Mouse (Mus musculus): ENCODE measurements around the gene B3gat3.
A peak's percentile ranks its signal among the peaks of the same experiment; 100 is the strongest.

B3gat3 gene

DNA sequence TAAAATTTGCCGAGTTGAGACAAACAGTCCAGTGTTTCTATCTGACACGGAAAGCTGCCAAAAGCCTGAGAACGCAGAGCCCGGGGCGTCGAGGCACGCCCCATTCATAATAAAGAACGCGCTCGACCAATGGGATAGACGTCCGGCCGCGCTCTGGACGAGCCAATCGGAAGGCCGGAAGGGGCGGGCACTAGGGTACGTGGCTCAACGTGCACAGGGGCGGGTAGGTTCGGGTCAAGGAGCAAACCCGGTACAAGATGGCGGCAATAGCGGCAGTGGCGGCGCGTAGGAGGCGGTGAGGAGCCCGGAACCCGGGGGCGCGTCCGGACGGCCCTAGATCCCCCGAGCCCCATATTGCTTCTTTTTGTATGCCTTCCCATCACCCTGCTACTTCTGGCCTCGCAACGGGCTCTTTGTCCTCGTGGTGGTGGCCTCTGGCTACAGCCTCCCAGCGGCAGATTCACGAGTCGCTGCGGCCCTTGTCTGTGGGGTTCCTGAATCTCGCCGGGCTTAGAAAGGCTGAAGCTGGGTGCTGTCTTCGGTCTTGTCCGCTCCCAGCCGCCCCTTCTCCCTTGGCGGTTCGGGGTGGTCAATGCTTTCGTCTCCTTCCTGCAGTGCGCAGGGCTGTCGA, 22.2 kb upstream of the B3gat3 start, which contains the start of gene Ganab:
Ganab (plus strand) TSS at position 207 of the 631 bp plus-strand sequence.
- DNase-seq (ENCODE audit: low spot score) = peak; percentile 93

DNA sequence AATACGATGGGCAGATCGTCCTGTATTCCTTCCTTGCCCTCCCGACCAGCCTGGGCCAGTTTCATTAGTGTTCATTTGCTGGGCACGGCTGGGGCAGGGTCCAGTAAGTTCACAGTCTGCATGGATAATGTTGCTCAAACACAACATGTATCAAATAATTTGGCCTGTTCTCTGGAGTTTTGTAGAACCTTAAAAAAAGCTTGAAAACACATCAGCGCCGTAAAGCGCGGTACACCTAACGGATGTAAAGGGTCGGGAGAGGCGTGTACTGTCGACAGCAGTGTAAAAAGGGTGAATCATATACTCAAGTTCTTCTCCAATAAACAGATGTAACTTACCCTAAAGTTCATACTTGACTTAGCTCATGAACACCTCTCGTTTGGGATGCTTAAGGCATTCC, 21.6 kb upstream of the B3gat3 start:
- DNase-seq (ENCODE audit: low spot score) = no peak

DNA sequence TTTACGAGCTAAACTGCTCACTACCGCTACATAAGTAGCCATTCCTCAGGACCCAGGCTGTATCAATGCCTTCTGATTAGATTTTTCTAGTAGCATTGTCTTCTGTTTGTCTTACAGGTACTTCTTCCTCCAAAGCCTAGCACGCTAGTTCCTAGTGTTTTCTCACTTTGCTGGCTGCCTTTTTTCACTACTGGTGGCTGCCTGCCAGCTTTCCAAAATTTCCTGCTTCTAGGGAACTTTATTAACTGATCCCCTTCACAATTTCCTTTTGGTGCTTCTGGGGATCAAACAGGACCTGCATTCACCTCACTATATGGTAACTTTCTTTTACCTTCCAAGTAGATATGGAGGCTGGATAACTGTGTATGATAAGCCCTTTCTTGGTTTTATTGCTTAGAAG, 21.1 kb upstream of the B3gat3 start:
- no peak for DNase-seq (ENCODE audit: low spot score)

DNA sequence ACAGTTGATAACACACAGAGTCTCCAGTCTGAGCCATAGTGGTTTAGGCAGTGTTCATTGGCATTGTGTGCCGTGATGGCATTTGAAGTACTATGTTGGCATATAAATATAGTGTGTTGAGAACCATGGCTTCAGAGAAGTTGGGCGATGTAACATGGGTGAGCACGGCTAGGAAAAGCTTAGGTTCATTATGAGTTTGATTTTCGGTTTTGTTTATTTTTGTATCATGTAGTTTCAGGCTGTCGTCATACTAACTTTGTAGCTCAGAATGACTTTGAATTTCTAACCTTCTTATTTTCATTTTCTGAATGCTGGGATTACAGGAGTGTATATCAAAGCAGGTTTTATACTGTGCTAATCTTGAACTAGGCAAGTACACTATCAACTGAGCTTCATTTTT, 16.8 kb upstream of the B3gat3 start:
- DNase-seq (ENCODE audit: low spot score) = no peak

DNA sequence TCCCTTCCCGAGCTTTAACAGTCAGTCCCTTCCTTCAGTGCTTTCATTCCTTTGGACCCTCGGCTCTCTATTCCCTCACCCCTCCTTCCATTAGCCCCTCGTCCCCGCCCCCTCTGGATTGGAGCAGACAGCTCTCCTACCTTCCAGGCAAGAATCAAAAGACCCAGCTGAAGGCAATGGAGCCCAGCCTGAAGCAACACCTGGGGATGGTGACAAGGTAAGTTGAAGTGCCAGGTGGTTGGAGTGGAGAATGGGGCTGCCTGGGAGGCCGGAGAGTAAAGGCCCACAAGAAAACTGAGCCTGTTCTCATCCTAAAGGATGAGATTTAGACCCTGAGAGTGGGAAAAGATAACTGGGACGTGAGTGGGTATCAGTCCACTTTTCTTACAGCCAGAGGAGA, 11.6 kb upstream of the B3gat3 start:
- DNase-seq (ENCODE audit: low spot score) = no peak

DNA sequence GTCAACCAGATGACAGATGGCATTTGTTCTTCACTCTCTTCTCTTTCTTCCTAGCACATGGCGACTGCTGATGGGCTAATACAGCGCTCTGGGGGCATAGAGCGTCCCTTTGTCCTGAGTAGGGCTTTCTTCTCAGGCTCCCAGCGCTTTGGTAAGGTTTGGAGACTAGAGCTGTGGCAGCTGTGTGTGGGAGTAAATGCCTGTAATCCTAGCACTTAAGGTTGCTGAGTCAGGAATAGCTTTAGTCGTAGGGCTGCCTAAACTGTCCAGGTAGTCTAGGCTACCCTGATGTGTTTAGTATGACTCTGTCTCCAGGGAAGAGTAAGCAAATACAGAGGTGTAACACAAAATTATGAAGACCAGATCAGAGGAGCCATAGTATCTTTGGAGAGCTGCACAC, 8.4 kb upstream of the B3gat3 start:
- no peak for DNase-seq (ENCODE audit: low spot score)

DNA sequence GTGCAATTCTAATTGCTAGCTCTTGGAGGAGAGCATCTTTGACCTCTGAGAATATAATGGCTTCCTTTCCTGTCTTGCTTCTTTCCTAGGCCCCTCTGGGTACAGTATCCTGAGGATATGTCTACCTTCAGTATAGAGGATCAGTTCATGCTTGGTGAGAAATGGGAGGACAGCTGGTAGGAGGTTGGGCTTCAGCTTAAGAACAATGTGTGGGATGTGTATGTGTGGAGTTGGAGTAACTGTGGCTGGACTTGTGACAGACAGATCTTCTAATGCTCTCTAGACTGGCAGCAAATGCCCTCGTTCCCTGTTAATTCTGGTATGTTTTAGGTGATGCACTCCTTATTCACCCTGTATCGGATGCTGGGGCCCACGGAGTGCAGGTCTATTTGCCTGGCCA, 6.0 kb upstream of the B3gat3 start:
- no peak for DNase-seq (ENCODE audit: low spot score)

DNA sequence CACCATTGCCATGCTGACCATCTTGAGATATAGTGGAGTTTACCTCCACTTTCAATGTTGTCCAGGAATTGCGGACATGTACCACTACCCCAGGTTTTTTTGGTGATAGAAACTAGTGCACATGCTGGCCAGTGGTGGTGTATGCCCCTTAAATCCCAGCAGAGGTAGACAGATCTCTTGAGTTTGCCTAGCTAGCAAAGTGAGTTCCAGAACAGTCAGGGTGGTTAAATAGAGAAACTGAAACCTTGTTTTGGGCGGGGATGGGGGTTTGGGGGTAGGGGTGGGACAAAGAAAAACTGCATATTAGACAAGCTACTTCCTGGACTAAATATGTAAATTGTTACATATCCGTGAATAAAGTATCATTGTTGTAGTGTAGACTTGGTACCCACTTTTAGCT, 1.2 kb upstream of the B3gat3 start:
- DNase-seq (ENCODE audit: low spot score) = no peak

DNA sequence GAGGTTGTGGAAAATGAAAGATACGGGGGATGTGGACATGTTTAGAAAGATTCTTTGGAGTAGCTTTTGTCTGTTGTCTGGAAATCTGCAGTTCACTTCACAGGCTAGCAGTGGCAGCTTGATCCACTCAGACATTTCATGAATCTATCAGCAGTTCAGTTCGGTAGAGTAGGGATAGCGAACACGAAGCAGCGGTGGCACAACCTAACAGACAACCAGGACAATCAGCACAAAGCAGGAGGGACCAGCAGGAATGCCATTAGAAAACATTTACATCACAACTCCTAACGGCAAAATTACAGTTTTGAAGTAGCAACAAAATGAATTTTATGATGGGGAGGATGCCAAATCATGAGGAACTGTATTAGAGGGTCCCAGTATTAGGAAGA, 496 bp upstream of the B3gat3 start:
- DNase-seq (ENCODE audit: low spot score) = no peak

DNA sequence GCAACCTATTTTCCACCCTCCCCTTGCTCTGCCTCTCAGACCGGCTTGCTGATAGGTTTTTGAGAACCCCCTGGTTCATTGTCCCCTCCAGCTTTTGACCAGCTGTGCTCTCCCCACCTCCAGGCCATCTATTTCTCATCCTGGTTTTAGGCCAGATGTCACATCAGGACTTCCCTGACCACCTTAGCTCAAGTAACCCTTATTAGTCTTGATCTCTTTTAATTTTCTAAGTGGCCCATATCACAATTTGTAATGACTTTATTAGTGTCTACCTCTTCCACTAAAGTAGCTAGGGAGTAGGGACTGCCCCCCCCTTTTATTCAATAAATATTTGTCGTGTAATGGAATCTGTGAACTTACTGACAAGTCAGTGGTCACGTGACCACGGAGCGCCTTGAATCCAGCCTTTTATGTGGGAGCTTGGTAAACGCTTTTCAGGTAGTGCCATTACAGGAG, 690 bp downstream of the B3gat3 start:
- DNase-seq (ENCODE audit: low spot score) = no peak

DNA sequence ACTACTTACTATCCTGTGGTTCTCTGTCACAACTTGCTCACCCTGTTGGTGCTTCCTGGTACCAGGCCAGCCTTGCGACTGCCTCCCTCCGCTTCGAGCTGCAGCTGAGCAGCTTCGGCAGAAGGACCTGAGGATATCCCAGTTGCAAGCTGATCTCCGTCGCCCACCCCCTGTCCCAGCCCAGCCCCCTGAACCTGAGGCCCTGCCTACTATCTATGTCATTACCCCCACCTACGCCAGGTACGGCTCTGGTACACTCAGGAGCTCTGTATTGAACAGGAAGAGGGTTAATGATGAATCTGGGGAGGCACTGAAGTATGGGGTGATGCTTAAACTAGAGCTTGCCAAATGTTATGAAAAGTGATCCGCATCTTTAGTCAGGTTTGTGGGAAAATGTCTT, 1.6 kb downstream of the B3gat3 start:
- no peak for DNase-seq (ENCODE audit: low spot score)

DNA sequence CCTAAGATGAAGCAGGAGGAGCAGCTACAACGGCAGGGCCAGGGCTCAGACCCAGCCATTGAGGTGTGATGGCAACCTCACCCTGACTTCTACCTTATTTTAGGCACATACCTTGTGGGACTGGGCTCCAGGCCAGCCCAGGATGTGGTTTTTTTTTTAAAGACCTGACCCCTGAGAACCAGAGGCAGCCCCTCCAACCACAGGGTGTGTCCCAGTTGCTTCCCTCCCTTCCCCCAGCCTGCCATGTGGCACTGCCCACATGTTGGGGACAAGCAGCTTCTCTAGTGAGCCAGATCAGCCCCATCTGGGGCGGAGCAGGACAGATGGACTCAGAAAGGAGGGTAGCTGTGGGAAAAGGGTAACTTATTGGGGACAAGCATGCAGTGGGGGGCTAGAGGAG, 6.6 kb downstream of the B3gat3 start:
- no peak for DNase-seq (ENCODE audit: low spot score)

DNA sequence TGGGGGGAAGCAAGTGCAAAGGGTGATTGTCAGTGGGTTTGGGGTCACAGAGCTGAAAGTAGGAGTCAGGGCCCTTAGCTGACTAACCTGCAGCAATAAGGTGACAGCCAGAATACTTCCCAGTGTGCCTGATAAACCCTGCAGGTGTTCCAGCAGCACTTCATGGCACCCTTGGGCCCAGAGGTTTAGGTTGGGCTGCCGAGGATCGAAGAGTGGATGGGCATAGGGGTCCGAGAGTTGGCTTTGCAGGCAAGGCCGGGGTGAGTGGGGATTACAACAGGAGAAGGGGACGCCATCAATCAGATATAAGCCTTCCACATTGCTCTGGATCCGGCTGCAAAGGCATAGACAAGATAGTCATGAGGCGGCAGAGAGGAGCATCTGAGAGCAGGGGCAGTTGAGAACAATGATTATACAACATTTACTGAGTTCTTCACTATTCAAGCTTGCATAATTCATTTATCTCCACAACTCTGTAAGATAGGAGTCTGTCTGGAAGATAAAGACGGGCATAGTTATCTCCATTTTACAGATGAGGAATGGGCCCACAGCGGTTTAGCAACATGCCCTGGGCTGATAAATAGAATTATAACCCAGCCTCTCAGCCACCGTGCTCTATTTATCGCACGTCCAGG, 7.8 kb downstream of the B3gat3 start:
- DNase-seq (ENCODE audit: low spot score) = no peak

DNA sequence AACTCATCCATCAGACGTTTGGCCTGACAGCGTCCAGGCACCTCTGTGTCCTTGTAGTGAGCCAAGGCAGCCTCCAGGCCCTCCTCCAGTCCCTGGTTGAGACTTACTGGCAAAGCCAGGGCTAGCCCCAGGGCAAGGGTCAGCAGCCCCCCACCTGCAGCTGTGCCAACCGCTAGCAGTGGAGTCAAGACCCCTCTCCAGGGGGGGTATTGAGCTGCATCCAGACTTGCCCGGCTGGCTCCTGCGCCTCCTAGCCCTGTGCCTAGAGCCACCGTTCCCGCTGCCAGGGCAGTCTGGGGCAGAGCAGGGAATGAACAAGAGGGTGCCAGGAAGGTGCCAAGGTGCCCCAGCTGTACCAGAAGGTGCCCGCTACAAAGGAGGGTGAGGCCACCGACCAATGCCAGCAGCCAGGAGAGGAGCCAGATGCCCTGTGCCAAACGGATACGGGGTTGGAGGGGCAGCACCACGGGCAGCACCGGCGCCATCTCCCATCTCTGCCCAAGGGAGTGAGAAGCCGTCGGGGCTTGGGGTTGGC, 8.6 kb downstream of the B3gat3 start:
- no peak for DNase-seq (ENCODE audit: low spot score)

DNA sequence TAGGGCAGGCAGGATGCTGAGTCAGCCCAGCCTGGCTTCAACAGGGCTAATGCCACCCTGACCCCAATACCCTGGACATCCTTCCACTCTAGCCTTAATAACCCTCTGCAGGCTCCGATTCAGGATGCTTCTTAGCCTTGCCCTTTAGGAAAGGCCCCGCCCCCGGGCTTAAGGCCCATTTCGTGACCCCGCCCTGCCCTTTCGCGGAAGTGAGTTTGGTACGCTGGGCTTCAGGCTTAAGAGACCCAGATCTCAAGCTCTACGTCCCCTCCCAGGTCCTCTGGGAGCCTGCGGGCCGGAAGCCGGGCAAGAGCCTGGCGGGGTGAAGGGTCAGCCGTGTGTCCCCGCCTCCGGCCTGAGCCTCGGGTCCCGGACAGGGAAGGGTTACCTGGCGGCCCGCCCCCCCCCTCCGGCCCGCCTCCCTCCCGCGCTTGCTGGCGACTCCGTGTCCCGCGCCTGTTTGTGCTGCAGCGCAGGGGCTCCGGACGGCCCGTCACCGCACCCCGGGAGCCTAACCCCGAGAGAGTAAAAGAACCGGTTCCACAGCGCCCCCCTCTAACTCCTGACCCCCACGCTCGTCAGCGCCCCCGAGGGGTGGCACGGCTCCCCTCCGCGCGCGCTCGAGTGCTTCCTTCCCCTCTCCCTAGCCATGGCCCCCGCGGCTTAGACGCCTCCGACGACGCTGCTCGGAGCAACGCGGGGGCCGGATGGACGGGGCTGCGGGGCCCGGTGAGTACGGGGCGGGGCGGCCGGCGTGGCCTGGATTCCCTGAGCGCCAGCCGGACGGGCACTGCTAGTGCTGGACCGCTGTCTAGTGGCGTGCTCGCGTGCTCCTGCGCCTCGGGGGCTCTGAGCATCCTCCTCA, 9.3 kb downstream of the B3gat3 start, which contains the start of the genes Rom1 and Eml3:
Rom1 (minus strand) TSS at position 133 of the 865 bp plus-strand sequence.
Eml3 (plus strand) TSS at position 329 of the 865 bp plus-strand sequence.
- no peak for DNase-seq (ENCODE audit: low spot score)

DNA sequence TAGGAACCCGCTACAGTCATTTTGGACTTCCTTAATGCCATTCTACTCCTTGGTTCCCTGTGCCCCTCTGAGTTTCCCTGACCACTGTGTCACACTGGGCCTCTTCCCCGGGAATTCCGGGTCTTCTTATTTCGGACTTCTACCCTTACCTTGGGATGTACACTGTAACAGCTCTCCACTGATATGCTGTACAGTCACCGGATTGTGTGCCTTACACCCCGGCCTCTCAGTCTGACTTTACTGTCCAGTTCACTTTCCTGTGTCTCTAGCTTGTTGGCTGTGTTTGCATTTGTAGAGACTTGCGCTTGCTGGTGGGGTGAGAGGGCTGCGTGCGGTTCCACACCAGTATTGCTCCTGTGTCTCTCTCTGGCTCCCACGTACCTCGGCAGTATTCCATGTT, 9.9 kb downstream of the B3gat3 start:
- no peak for DNase-seq (ENCODE audit: low spot score)

DNA sequence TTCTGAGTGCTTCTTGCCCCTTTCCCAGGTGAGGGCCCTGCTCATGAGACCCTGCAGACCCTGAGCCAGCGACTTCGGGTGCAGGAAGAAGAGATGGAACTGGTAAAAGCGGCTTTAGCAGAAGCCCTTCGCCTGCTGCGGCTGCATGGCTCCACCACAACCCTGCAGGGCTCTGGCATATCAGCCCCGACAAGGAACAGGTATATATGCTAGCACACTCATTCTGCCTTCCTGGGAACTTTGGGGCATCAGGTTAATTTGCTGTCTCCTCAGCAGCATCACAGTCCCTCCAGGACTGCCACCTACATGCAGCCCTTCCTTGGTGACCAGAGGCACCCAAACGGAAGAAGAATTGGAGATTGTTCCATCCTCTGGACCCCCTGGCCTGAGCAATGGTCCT, 10.6 kb downstream of the B3gat3 start:
- DNase-seq (ENCODE audit: low spot score) = no peak

DNA sequence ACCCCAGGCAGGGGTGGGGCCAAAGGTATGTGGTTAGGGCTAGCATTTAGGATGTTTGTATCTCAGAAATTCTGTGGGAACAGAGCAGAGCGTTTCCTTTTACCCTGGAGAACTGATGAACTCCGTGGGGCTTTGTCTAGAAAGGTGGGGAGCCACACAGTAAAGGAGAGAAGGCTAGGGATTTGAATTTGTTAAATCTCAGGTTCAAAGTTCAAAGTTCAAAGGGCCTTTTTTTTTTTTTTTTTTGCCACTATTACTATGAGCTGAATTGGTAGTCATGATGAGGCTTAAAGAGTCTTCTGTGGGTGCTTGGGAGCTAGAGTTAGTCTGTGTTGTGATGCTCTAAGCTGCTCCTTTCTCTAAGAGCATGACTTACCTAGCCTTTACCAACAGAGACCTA, 16.6 kb downstream of the B3gat3 start:
- no peak for DNase-seq (ENCODE audit: low spot score)

DNA sequence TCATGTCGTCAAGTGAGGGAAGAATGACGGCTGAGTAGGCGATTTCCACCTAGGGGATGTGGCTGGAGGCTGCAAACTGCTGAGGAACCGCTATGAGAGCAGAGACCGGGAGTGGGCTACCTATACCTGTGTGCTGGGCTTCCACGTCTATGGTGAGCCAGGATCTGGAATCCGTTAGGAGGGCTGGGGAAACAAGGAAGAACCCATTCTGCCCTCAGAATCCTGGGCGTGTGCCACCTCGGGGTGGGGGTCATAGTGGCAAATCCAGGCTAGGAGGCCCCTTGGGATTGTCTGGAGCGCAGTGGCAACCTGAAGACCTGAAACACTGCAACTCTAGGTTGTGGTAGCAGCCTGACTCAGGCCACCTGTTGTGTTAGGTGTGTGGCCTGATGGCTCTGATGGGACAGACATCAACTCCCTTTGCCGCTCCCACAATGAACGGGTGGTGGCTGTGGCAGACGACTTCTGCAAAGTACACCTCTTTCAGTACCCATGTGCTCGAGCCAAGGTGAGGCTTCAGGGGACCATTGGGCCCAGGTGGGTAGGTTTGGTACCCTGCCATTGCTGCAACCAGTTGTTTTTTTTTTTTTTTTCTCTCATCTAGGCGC, 20.5 kb downstream of the B3gat3 start:
- DNase-seq (ENCODE audit: low spot score) = no peak

DNA sequence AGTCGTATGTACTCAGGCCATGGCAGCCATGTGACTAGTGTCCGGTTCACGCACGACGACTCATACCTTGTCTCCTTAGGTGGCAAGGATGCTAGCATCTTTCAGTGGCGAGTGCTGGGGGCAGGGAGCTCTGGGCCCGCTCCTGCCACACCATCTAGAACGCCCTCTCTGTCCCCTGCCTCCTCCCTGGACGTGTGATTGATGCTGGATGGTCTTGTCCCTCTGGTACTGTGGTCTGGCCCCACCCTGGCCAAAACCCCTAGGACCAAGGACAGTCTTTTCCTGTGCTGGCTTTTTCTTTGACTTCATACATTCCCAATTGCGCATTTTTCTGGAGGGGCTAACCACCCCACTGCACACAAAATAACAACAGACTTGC, 21.0 kb downstream of the B3gat3 start:
- no peak for DNase-seq (ENCODE audit: low spot score)

DNA sequence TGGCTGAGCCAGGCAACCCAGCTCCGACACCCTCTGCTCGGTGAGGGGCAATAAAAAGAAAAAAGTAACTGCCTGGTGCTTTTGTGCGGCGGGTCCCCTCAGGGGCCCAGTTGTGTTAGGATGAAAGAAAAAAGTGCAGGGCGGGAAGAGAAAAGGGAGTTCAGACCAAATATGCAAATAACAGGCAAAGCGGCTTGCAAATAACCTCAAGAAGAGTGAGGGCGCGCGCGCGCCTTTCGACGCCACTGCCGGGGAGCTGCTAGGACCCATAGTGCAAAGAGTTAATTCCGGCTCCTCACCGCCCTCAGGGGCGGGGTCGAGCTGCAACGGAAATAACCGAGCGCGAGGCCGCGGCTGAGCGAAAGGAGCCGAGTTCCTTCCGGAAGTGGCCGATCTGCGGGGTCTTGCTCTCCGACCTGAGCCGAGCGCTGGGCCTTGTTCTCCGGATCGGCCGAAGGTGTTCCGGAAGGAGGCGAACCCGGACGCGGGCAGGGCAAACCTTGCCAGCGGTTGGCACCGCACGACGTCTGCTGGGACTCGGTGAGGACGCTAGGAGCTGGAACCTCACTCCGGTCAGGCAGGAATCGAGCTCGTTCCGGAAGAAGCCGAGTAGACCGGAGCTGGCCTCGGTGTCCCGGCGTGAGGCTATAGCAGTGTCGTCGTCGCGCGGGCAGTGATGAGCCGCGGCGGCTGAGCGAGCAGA, 21.5 kb downstream of the B3gat3 start, which contains the start of gene Mta2:
Mta2 (plus strand) TSS at position 361 of the 703 bp plus-strand sequence.
- peak; percentile 88 for DNase-seq (ENCODE audit: low spot score)

Data from left cerebral cortex, adult 11 months (tissue).